Mouse (Mus musculus) kidney, adult 2 months (tissue): ENCODE data around the gene Uap1.

Experiments
- CTCF ChIP-seq: fragments of 200-500 bp; conservative IDR thresholded peaks from 2 replicates; pipeline ENCODE4 v1.5.1; 2011; ENCODE audit warnings: low read depth, mild to moderate bottlenecking, control low read depth, low read length, moderate library complexity, mixed read lengths; ENCODE audit not compliant: insufficient read depth, insufficient read length
- POLR2A ChIP-seq: fragments of 200-500 bp; IDR thresholded peaks from one replicate; pipeline ENCODE4 v1.6.1; 2011; ENCODE audit warnings: low read depth, low read length, control low read depth

- TF ChIP-seq POLR2A: no peak
- no peak for TF ChIP-seq CTCF
Observed at GRCm38 (mm10) chr1:170145606-170146005, 29.2 kb downstream of the Uap1 start.
